Mouse (Mus musculus): ENCODE measurements around the gene Chst15.
A peak's percentile ranks its signal among the peaks of the same experiment; 100 is the strongest.

The Chst15 gene

DNA sequence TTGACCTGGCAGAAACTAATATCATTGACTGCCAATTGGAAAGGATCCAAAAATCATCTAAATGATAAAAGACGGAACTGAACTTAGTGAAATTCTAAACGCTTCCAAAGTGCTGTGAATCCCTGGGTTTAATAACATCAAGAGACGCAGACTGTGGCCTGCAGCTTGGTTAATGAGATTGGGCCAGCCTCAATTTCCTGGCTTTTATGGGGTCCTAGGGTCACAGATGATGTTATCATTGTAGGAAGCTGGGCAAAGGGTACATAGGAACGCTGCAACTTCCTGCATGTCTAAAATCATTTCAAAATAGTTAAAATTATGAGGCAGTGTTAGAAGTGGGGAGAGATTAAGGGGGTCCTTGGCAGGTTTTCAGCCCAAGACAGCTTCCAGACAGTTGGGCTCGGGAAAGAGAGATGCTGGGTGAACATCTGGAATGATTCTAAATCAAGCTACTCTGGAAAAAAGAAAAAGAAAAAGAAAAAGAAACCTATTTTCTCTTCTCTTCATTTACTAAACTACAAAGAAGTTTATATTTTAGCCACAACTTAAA, 17.3 kb downstream of the Chst15 start:
- DNase-seq, result no peak

DNA sequence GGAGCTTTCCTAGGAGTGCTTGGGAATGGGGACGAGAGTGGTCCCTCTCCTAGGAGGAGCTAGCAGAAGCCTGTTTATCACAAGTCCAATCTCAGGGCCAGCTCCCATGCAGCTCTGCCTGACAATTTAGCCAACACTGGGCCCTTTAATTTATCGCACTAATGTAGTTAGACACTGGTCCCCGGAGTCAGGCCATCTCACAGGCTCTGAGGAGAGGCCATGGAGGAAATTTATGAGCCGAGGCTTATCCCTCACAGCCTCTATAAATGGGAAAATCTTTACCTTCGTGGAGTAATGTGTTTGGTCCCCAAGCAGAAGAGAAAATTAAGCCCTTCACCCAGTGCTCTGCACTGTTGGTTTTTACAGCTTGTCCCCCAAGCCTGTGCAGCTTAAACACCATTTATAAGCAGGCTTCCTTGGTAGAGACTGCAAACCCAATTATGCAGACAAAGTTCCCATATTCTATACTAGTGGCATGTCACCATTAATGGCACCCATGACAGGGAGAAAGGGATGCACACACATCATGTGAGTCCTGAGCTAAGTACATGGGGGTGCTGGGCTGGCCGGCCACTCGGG, 18.5 kb downstream of the Chst15 start:
- DNase-seq, result no peak

DNA sequence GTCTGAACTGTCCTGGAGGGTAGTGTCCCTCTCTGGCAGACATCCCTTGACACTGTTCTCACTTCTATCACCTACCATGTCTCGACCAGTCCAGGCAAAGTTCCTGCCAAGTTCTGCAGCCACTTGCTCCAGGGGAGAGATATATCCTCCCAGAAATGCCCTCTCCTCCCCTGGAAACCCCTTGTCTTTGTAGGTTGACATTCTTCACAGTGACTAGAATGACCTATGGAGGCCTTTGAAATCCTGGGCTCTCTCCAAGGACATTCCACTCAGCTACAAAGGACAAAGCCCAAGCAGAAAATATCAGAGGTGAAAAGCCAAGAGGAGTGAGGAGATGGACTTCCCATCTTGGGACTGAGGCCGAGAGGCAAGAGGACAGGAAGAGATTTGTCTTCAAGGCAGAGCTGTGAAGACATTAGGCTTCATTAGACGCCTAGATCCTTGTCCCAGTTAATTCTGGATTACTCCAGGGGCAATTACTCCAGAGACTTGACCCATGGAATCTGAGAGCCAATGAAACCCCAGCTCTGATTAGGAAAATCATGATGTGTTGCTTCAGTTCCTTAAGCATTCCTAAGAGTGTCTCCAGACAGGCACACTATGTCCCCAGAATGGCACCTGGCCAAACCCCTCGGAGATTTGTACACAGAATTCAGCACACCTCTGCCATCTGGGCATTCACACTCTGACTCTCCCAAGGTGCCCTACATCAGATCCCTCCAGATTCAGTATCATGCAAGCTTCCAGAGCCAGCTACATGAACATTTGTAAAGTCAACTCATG, 20.2 kb downstream of the Chst15 start:
- DNase-seq, result no peak

DNA sequence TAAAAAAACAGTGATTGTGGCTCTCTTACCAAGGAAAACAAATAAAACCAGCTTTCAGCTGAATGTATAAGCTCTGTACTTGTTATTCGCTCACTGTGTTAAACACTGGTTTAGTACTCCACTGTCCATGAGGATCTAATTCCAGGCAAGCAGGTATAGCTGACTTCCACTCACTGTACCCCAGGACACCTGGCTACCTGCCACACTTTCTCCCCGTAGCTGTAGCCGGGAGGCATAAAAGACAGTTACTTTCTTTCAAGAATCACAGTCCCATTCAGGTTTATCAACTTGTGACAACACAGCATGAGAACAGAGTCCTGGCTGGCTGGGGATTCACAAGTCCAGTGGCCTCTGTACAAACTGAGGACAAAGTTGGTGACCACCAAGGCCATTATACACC, 20.9 kb downstream of the Chst15 start:
- peak; percentile 69 for DNase-seq

DNA sequence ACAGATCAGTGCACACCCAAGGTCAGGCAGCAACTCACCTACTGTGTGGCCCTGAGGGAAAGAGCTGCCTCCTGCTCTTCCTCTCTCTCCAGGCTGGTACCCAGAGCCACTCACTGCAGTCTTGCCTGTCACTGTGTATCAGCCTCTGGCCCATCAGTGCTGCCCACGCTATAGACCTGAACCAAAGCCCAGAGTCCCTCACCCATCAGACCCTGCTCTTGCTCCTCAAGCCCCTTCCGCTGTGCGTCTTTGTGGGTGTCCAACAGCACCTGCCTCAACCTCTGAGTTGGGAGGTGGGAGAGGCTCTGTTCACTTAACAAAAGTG, 29.7 kb downstream of the Chst15 start:
- no peak for DNase-seq

DNA sequence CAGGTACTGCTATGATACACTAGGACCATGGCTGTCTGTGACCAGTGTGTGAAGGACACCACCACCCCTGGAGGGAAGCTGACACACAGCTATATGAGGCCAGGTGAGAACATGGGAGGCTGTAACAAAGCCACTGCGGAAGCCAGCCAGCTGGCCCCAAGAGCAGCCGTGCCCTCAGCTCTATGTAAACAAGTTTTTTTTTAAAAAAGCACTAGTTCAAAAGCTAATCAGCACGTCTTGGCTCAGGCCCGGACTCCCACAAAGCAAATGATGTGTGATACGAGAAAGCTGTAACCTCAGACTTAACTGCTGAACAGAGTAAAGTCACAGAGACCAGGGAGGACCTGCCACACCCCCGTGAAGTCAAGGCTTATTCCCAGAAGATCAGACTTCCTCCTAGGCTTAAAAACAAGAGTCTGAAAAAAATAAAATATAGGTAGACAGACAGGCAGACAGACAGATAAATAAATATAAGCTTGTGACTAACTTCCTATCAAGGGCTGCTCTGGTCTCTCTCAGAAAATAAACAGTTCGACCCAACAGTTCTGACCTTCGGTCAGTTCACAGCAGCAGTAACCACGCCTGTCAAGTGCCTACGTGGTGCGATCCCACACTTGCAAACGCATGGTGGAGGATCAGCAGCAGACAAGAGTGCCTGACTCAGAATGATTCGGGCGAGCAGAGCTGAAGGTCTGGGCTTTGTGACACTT, 30.2 kb downstream of the Chst15 start:
- no peak for DNase-seq

DNA sequence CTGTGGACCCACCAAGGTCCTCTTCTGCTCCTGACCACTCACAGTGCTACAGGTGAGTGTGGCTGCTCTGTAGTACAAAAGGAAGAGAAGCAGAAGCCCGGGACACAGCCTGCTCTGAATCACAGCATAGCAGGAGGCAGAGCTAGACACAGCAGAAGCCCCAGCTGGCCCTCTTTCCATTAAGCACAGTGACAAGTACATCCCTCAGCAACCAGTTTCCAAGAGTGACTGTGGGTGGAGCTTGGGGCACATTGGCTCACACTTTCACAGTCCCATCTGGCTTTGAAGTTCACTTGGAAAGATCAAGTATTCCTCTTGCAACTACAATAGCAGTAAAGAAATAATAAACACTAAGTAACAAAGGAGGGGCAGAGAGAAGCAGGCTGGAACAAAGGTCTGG, 32.2 kb downstream of the Chst15 start:
- peak; percentile 51 for DNase-seq

DNA sequence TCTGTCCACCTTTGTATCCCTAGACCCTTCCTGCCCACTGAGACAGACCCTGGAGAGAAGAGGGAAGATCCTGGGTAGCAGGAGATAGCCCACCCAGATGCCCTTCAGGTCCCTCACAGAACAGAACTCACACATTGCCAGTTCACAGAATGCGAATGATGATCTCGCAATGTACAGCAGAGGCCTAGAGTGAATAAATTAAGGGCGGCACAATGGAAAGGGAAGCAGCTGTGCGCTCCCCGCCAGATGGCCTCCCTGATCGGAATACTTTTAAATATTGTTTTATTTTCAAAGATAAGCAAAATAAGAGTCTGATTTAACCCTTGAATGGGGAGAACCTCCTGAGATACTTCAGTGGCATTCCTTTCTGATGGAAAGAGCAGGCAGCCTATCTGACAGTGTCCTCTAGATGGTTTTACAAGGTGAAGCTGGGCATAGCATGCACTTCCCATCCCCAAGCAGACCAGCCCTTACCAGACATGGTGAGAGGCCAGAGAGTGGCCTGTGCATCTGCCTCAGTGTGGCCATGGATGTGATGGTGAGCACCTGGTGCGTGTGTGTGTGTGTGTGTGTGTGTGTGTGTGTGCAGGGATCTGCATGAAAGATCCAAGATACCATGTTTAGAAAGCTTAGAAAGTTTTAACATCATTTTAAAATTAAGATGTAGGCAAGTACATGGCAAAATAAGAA, 32.8 kb downstream of the Chst15 start:
- no peak for DNase-seq

DNA sequence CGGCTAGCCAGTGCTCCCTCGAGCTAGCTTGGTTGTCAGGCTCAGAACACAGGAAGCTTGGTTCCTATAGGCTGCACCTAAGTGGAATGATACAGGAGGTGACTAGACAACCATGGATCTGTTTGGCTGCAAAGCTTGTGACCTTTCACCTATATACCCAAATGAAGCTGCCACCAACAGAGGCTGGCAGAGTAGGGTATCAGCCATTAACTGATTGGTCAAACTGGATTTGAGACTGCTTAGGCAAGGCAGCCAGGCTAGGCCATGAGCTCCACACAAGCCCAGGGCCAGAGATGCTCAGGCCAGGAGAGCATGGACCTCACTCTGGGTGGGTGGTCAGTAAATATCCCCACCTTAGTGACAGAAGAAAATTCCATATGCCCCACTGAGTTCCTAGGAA, 34.5 kb downstream of the Chst15 start:
- DNase-seq, result no peak

DNA sequence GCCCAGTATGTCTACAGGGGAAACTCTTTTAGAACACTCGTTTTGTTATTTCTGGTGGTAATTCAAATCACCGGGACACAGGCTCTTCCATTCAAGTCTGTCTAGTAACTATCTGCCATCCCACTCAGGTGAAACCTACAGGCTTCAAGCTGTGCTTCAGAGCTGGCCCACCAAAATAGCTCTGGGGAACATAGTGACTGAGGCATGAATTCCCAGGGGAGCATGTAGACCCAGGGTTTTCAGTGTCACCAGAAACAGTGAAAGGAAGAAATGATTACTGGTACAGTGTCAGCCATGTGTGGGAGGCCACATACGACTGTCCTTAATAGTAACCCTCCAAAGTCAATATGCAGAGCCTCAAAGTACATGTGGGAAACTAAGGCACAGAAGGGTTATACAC, 34.9 kb downstream of the Chst15 start:
- DNase-seq, result no peak

DNA sequence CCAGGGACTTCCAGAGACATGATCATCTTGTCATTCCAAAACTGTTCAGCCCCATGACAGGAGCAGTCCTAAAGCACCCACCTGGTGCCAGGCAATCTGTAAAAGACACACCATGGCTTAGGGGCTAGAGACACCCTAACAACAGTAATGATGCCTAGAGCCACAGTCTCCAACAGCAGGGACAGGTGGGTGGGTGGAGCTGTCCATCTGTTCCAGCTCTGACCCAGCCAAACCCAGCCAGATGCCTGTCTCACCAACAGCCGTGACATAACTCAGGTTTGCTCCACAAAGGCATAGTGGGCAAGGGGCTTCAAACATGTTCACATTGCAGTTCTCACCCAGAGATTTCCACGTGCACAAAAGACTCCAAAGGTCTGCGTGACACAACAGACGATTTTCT, 35.3 kb downstream of the Chst15 start:
- DNase-seq, result peak; percentile 83

DNA sequence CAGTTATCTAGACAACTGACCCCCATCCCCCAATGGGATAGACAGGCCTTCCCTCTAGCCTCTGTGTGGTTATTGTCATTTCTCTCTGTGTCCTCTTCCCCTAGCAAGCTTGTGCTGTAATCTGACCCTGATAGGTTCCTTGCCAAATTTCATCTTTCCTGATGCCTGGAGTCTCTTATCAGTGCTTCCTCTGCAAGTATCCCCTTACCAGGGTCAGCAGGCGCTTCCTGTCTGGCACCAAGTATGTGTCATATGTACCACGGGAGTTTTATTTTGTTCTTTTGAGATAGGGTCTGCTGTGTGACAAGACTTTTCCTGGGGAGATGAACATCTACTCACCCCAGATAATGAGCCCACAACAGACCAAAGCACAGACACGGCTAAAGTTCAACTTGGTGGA, 38.4 kb downstream of the Chst15 start:
- no peak for DNase-seq

DNA sequence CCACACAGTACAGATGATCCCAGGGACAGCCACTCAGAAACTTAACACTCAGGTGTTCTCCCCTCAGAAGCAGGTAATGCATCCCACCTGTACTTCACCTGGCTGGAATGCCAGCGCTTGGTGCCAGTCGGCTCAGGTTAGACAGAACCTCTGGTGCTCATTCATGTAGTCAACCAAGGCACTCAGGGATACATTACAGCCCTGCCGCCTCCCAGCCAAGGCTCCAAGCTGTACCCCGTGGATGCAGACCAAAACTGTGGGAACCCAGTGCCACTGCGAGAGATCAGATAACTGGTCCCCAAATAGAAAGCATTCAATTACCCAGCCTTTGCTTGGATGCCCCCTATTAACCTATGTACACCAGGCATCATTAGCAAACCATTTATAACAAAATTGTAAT, 40.7 kb downstream of the Chst15 start:
- DNase-seq, result no peak

DNA sequence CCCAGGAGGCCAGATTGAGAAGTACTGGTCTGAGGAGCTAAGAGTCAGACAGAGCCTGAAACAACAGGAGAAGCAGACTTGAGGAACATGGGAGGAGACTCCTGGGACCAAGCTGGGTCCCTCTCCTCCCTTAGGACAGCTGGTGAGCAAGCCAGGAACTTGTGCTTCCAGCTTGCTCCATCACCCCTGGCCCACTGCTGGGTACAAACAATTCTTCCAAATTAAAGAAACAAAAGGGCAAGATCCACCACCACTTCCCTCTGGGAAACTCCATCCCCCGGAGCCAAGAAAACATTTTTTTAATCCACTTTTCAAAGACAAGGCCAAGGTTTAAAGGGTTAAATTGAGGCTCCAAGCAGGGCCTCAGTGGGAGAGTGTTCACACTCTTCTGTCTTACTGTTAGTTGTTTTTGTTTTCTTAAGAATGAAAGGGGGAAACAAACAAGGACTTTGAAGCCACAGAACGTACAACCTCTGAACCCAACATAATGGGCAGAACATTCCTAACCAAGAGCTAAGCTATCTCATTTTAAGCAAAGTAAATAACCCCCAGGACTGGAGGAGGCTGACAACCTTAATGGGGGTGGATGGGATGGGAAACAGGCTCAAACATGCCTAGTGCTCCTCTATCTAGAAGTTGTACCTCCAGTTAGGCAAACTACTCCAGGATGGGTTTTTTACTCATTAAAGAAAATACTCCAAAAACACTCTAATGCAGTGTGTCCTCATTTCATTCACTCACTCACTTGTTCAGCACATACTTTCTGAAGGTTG, 43.1 kb downstream of the Chst15 start:
- no peak for DNase-seq

DNA sequence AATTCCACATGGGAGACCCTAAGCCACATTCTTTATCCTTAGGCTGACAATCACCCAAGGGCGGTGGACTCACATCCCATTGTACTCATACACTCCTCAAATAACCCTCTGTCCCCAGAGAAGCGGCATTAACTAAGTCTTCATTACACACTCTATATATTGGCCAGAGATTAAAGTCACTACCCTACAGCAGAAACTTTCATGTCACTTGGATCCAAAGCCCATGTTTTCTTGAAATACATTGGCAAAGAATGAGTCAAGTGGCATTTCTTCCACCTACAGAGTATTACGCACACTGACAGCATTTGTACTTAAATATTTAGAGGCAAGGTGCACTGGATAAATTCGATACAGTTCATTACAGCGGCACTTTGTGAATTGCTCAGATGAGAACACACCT, 44.0 kb downstream of the Chst15 start:
- no peak for DNase-seq

DNA sequence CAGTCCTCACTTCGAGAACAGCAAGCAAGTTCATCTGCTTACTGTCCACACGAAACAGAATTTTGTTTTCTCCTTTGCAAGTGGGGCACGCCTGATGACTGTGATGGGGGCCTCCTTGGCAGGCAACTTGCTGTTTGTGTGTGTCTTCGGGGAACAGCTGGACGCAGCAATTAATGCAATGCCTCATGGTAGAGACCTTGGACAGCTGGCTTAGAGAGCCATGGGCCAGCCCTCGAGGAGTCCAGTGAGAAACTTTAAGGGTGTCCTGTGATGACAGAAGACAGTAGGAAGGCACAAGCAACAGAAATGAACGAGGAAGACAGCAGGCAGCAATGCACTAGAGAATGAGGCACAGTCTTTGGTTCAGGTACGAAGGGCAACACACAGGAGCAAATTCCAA, 46.7 kb downstream of the Chst15 start:
- DNase-seq, result no peak

DNA sequence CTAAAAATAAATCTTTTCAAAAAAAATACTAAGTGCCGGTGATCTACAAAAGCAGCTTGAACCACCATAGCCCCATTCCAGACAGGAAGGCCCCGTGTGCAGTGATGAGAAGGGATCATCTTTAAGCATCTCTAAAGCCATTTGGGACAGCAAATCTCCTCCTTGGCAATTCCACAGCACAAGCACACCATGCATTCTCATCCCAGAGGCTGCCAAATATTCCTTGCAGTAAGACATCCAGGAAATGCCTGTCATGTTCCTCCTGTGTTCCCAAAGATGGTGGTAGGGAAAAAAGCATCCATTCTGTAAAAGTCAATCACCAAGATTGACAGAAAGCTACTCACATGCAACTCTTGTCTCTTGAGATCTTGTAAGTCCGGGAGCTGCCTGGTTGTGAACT, 47.4 kb downstream of the Chst15 start:
- DNase-seq, result no peak

DNA sequence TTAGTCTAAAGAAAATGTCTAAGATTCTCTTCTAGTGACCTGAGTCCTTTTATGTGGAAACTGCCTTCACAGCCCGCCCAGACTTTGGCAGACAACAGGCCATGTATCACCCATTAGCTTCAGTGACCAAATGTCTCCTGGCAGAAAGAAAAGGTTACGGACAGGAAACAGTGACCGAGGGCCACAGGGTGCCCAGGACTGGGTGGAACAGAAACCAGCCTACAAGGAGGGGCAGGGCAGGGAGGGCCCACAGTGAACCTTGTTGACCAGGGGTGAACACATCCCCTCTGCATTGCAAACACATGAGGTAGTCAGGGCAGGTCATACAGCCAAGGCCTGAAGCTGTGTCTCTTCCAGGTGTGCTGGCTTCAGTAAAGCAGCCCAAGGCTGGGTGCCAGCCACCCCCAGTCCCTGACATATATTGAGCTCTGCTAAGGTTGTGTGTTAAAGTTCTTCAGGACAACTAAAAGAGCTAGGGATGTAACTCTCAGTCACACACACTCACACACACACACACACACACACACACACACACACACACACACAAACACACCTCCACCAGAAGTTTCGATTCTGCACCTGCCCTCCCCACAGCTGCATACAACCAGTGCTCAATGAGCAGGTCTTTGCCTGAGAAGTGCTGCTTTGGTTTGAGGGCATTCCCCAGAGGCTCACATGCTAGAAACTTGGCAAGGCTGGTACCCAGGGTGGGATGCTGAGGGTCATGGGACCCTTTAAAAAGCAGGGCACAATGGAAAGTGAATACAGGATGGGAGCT, 49.1 kb downstream of the Chst15 start:
- DNase-seq, result peak; percentile 73

DNA sequence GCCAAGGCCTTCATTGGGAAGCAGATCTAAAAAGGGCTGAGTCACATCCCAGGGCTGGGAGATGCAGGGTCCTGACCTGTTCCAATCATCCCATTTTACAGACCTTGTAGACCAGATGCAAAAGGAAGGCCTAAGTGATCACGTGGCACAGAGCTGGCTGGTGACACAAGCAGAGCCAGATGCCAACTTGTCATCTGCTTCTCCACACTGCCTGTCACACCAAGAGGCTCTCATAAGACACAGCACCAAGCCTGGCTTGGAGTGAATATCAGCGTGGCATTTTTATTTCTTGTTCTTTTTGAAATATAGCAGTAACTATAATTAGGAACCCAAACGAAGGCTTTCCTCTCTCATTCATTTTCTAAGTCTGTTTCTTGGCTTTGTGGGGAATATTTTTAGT, 52.3 kb downstream of the Chst15 start:
- no peak for DNase-seq

DNA sequence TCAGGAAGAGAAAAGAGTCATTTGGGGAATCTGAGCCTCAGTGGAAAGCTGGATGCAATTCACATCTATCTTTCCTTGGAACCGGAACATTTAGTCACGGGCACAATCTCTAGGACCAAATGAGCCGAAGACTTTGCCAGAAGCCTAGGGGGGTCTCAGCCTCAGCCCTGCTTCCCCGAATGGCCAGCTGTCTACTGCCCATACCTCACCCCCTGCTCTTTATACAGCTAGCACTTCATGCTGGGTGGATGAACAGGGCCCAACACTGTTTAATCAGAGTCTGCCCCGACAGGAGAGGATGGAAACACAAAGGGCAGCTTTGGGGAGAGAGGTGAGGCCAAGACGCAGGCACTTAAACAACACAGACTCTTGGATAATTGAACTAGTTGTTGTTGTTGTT, 53.8 kb downstream of the Chst15 start:
- DNase-seq, result no peak

DNA sequence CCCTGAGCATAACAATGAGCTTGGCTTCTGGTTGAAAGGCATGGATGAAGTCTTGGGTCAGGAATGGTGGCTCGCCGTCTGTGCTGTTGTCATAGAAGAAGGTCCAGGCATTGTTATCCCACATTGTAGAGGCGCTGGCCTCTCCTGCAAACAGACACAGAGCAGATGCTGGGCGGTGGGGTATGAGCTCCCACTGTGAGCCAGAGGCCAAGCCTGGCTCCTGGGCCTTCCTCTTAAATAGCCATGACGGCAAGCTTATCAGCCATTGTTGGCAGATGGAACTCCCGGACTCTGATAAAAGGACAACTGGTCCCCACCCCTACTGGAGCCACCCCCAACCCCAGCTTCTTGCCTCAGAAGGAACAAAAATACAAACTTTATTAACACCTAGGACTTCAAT, 54.3 kb downstream of the Chst15 start:
- DNase-seq, result no peak

DNA sequence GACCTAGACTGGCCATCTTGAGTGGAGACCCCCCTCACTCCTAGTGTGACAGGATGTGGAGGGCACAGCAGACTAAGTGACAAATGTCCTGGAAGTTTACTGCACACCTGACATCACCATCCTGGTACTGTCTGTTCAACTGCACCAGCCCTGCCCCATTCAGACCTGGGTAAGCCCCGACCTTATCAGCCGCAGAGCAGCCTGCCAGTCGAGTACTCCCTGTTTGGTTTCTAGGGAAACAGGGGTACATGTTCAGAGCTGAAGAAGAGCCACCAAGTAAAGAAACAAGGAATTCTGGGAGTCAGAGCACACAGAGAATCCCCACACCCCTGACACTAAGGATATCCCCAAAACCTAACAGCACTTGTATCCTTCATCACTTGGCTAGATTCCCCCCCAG, 55.1 kb downstream of the Chst15 start:
- DNase-seq, result no peak

Data from cerebellum, adult 9-11 months (tissue).